Mouse (Mus musculus) brain, adult 2 months (tissue): Measurements from ENCODE around the gene Gucd1.
"Not testable (repeated sequence)": the region's sequence is repeated elsewhere in the genome, so short reads cannot be mapped to it uniquely, and the experiment has no call there.

Experiments
- DNase-seq: peaks from one replicate; pipeline ENCODE4 v3.0.0; 2011; ENCODE audit warnings: low read depth, low spot score

Gene Gucd1

DNA sequence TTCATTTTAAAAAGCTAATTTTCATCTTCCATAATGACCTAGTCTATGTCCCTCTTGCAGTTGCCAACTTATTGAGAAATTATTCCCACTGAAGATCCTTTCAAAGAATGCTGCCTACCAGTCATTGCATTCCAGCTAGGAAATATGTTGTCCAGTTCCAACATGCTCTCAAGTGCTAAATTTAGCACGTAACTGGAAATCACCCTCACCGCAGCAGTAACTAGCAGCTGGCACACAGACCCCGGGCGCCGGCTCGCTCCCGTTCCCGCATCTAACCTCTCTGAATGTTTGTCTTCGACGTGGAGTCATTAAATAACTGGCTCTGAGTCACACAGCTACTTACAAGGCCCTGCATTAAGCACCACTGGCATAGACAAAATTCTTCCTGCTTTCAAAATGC is 139.1 kb downstream of the Gucd1 start:
- no peak for DNase-seq

DNA sequence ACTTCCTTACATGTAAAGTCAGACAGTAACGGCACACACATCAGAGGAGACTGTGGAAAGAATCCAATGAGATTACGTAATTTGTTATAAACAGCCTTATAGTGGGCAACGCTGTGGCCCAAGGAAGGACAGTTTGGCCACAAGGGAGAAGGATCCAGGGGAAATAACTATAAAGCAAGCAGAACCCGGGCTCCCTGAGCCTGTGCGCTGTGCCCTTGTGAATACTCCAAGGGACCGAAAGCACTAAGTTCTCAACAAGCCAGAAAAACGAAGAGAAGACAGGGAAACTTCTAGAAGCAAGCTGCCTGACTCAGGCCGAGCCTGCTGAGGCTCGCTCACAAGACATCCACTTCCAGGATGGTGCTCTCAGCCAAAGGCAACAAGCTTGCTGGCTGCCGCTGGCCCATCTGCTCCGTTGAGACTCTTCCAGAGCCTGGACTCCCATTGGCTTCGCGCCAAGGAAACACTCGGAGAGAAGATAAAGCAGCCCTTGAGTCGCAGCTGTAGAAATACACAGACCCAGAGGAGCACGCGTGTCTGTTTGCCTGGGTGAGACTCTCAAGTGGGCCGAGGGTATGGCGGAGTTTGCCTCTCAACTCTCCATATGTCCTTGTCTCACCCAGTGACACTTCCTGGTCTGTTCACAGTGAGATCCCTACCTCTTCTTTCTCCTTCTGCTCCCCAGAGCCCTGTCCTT is 144.0 kb downstream of the Gucd1 start:
- DNase-seq = peak; percentile 13

DNA sequence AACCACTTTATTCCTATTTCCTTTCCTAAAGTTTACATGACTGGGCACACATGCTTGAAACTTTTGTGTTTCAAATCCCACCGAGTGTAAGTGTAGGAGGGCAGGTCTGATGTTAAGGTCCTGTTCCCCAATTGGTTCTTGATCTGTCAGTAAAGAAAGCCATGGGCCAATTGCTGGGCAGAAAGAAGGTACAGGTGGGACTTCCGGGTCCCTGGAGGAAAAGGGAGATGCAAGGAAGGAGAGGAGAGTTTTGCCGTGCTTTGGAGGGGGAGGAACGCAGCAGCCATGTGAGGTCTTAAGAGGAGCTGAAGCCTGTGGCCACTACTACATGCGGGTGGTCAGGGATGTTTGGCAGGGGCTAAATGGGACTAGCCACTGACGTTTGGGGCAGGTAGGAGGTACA is 152.5 kb downstream of the Gucd1 start:
- peak; percentile 12 for DNase-seq

DNA sequence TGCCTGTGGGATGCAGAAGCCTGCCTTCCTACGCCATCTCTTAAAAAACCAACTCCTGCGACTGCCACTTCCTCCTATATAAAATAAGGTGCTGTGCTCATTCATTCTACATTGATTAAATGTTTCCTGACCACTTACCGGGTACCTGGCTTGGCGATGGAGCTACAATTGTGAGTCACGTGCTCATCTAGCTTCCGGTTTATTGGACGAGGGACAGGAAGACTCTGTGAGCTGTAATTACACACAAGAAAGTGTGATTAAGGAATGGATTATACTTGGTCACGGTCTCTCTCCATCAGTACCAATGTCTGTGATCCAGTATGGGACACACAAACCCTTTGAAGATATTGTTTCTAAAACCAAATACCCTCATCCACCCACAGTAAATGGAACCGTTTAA is 153.0 kb downstream of the Gucd1 start:
- DNase-seq = no peak

DNA sequence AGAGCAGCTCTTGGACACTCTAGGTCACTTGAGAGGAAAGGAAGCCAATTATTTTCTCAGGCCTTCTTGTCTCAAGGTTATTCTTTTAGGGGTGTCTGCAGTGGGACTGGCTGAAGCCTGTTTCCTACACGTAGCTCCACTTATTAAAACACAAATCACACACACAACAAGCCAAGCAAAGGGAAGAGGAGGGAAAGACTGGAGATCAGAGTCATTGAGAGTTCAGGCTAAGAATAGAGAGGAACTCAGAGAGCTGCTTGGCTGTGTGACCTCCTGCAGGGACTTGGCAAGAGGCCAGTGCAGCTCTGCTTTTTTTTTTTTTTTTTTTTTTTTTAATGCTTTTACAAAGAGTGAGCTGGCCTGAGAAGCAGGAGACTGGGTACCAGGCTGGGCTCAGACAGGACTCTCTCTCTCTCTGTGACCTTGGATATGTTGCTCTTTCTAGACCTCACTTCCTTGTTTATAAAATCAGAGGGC is 153.5 kb downstream of the Gucd1 start:
- DNase-seq = peak; percentile 55

DNA sequence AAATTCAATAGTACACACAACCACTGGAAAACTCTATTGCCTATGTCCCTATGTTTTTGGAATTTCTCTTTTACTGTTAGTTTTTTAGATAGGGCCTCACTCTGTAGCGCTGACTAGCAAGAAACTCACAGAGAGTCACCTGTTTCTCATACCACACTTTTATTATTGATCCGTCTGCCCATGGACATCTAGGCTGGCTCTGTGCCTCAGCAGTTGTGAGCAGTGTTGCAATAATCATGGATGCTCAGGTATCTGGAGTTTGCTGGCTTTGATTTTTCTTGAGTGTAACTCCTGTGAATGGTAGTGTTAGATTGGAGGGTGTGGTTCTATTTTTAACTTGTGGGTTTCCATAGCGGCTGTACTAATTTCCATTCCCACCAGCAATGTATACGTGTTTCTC is 162.4 kb downstream of the Gucd1 start:
- DNase-seq = no peak

DNA sequence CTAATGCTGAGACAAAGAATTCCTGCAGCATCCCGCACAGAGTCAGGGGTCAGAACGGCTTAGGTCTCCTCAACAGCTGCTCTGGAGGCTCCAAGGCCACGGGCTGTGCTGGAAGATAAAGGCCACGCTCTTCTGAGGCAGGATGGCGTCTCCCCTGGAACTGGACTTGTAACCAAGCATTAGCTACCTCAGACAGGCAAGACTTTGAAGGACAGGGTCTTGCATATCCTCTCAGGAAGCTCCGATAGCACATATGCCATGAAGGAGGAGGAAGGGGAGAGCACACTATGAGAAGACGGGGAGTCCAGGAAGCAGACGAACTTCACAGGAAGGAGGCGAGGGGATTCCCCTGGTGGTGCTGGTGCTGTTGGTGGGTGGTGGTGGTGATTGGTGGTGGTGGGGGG is 163.9 kb downstream of the Gucd1 start:
- not testable (repeated sequence) for DNase-seq

DNA sequence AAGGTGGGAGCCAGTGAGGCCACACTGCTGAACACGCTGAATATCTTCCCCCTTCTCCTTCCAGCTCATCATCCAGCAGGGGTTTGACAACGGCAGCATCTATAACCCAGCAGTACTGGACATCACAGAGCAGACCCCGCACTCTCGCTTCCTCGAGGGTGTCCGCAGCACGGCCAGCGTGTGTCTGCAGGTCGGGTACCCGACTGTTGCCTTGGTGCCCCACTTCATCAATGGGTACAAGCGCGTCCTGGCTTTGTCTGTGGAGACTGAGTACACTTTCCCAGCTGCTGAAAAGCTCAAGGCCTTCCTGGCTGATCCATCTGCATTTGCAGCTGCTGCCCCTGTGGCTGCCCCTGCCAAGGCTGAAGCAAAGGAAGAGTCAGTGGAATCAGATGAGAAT is 165.2 kb downstream of the Gucd1 start:
- DNase-seq = no peak

DNA sequence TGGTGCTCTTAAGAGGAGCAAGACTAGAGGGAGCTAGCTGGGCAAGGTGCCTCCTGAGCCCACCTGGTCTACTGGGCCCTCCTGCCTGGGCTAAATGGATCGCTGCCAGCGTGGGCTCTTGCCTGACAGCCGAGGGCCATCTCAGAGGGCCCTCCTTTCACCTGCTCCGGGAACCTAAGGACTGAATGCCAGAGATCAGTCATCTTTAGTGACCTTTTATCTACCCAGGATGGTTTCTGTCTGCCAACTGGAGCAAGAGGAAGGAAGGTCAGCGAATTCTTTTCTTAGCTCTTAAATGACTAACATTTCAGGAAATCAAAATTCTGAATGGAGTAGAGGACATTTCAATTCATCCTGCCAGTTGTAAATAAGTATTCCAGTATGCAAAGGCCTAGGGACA is 167.2 kb downstream of the Gucd1 start:
- DNase-seq = no peak

DNA sequence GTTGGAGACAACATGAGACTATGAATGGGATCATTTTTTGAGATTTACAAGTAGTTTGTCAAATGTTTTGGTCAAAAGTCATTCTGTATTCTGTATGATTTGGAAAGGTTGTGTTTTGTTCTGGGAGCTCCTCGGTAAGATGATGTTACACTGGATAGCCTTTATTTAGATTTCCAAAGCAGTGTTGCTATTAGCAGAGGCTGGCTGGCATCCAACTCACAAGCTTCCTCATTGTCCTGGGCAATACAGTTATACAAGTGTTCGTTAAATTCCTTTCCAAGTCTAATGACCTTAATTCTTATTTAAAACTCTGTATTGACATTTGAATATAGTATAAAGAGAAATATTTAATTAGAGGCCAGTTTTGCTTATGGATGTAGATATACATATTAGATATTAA is 172.5 kb downstream of the Gucd1 start:
- peak; percentile 16 for DNase-seq

DNA sequence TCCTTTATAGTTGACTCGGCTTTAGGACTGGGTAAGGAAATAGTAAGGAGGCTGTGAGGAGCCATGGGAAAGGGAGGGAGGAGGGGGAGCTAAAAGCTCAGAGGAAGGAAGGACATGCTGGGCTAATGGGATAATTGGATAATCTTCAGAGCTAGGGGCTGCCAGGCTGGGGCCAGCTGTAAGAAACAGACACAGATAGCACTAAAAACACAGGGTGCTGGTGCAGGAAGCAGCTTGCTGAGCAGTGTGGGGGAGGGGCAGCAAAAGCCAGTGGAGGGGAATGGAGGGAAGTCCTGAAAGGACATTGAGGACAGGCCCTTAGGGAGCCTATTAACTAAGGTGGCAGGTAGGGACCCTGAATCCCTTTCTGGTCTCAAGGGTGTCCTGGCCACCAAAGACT is 173.2 kb downstream of the Gucd1 start:
- not testable (repeated sequence) for DNase-seq

DNA sequence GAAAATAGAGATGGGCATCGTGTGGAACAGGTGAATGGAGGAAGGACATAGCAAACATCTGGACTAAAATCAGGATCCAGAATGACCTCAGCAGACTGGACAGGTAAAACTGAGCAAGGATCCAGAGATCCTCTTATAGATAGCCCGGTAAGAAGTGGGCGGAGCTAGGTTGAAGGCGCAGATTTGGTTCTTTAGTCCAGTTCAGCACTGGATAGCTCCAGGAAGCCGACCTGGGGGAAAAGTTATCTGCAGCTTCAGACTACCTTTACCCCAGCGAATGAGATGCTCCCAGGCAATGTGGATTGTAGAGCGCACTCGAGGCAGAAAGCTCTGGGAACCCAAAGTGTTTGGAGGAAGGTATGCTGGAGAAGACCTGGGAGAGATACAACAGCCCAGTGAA is 175.8 kb downstream of the Gucd1 start:
- no peak for DNase-seq

DNA sequence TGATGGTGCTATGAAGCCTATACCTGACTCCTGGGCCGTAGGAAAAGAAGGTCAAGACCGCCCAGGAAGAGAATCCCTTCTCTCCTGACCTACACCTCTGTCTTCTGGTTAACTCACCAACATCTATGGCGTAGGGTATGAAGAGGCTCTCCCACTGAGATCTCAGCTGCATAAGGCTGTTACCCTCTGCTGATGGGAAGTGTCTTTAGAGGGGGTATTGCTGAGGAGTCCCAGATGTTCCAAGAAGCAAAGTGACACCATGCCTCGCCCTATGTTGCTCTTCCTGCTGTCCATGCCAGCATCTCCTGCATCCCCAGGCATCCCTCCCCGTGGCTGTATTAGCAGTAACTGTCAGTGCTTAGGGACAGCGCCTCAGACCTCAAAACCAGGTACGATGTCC is 178.4 kb downstream of the Gucd1 start:
- DNase-seq = no peak

DNA sequence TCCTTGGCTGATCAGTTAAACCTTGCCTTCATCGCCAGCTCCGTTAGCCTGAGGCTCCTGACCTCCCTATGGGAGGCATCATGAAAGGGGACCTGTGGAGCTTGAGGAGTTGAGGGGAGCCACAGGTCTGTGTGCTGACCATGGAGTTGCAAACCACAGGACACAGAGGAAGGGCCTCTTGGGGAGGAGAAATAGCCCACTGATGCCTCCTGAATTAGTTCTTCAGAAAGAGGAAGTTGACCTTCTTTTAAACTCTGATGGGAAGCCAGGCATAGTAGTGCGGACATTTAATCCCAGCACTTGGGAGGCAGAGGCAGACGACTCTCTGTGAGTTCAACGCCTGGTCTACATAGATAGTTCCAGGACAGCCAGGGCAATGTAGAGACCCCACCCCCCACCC is 178.9 kb downstream of the Gucd1 start:
- DNase-seq = no peak

DNA sequence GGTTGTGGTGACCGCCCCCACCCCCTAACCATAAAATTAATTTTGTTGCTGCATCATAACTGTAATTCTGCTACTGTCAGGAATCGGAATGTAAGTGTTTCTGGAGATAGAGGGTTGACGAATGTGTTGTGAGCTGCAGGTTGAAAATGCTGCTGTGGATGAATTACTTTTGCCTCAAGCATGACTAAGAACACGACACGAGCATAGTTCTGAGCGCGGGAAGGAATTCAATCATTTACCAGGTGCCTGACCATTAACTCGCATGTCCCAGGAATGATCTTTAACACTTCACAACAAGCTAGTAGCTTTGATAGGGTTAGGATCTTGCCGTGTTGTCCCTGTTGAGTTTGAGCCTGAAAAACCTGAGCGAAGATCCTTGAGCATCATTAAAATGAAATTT is 180.5 kb downstream of the Gucd1 start:
- no peak for DNase-seq

DNA sequence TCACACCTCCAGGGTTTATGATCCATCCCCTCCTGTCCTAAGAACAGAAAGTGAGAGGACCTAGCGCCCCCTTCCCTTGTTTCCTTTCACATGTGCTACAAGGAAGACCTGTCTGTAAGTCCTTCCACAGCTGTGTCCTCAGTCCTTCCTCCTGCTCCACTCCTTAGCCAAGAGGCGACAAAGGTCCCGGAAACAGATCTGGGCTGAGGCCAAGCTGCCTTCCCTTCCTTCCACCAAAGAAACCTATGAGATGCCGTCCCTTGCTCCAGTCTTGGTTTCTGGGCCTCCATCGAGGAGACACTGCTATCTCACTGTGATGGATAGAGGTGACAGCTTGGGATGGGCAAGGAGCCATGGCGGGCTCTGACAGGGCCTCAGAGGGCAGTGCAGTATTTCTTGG is 182.7 kb downstream of the Gucd1 start:
- DNase-seq = no peak

DNA sequence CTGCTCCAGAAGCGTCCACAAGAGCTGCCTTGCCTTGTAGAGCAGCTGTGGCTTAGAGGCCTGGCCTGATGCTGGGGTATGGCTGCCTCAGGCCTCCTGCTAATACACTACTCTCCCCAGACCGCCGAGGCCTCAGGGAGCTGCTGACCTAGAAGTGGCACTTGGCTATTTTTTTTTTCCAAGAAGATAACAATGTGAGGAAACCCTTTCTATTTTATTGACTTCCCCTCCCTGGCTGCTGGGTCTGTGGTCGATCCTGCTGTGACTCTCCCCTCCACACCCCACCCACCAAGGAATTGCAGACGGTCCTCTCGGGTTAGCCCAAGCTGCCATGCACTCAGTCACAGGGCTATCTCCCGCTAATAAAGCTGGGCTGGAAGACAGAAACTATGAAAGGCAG is 183.6 kb downstream of the Gucd1 start:
- DNase-seq = no peak

DNA sequence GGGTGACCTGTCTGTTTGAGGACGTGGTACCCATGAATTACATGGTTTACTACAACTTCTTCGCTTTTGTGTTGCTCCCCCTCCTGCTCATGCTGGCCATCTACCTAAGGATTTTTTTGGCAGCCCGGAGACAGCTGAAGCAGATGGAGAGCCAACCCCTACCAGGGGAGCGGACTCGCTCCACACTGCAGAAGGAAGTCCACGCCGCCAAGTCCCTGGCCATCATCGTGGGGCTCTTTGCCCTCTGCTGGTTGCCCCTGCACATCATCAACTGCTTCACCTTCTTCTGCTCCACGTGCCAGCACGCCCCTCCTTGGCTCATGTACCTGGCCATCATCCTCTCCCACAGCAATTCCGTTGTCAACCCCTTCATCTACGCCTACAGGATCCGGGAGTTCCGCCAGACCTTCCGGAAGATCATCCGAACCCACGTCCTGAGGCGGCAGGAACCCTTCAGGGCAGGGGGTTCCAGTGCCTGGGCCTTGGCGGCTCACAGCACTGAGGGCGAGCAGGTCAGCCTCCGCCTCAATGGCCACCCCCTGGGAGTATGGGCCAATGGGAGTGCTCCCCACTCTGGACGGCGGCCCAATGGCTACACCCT is 184.5 kb downstream of the Gucd1 start:
- DNase-seq = peak; percentile 24

DNA sequence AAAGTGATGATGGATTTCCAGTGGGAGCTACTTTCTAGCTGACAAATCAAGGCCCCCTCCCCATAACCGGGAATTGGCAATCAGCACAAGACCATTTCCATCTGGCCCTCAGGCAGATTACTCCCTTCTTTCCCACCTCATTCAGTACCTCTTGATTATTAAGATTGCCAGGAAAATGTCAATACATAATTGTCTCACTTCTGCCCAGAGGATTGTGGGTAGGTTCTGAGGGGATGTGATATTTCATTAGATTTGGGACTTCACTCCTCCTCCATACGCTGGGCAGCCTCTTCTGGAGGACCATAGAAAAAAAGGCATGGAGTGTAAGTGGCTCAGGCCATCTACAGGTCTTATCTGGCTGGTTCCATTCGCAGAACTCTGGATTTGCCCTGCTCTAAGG is 185.5 kb downstream of the Gucd1 start:
- no peak for DNase-seq

DNA sequence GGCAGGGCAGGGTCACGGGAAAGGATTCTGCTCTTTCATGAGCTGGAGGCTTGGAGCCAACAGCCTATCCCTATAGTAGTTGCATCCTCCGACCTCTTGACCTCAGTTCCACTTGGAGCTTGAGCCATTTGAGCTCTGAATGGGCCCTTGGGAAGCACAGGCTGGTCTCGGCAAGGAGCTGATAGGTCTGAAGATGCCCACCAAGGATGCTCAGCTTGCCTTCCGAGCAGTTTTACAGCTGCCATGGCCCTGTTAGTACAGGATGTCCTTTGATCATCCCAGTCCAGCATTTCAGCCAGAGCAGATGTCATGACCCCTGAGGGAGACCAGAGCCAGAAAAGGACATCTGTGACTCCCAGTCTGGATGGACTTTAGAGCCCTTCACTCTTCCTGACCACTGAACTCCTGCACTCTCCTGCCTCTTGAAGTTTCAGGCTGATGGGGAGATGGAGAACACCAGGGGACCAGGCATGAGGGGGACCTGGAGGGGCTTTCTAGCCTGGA is 189.5 kb downstream of the Gucd1 start:
- DNase-seq = no peak

DNA sequence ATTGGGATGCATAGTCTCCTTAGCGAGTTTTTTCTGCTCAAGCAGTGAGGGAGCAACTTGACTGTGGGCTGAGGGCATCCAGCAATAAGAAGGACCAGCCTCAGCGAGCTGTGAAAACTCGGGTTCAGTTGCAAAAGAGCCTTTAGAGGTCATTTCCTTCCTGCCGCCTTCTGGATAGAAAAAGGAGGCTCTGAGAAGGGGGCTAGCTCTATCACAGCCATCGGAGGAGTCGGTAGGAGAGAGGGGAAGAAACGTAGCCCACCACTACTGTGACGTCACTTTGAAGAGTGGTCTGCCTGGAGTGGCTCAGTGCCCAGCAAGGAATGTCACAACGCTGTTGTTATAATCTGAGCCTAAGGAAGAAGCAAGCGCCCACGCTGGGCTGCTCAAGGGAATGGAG is 190.7 kb downstream of the Gucd1 start:
- DNase-seq = no peak

DNA sequence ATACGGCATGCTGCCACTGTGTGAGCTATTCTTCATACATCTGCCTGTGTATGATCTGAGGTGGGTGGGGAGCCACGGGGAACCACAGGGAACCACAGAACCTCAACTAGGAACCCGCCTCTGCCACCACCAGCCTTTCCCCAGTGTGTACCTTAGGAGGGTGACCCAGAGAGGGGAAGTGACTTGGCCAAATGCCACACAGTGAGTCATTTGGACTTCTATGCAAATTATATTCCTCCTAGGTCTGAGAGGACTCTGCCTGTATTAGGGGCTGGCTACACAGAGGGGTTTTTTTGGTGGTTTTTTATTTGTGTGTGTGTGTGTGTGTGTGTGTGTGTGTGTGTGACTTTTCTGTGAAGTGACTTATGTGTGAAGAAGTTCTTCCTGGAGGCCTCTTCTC is 191.2 kb downstream of the Gucd1 start:
- DNase-seq = no peak

DNA sequence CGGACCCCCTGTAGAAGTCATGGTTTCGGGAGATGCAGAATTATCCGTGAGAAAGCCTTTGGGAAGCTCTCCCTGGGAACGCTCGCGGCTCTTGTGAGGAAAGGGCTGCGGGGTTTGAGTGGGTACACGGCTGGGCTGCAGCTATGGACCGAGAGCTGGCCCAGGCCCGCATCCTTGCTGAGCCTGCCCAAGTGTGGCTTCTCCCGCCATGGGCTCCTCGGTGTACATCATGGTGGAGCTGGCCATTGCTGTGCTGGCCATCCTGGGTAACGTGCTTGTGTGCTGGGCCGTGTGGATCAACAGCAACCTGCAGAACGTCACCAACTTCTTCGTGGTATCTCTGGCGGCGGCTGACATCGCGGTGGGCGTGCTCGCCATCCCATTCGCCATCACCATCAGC is 192.0 kb downstream of the Gucd1 start:
- DNase-seq = no peak
